Mouse (Mus musculus) frontal cortex, postnatal 10 days (tissue): ENCODE data around the gene Wwox.

Experiments used
- DNase-seq, 2 experiments: peaks; one replicate each; pipeline ENCODE4 v3.0.0; 2022; ENCODE audit warnings: low spot score in 2 of 2, mixed read lengths in 1 of 2

Wwox gene

DNA sequence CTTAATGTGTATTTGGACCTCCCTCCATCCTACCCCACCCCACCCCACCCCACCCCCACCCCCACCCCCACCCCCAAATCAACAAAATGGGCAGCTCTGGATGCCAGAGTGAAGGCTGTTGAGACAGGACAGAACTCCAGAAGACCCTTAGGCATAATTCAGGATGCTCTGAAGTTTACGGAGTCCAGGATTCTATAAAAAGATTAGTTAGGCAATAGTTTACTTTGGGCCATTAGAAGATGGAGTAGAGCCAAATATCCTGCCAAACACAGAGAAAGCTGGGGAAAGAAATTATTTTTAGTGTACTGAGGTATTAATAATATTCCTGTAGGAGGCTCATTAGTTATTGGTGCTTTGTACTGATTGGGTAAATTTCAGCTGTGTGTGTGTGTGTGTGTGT lies 523.0 kb downstream of the Wwox start:
- no peak for DNase-seq

DNA sequence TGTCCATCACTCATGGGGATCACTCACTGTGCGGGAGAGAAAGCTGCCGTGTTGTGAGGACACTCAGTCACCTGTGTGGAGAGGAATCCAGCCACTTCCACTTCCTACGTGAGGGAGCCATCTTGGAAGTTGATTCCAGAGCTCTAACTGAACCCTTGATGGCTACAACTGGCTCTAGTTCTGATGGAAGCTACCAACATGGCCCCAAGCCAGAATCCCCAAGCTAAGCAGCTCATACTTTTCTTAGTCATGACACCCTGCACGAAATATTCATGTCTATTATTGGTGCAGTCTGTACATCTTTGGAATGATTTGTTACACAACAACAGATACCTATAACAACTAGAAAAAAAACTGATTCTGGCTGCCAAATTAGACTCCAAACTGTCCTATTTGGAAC lies 523.8 kb downstream of the Wwox start:
- DNase-seq, result no peak

DNA sequence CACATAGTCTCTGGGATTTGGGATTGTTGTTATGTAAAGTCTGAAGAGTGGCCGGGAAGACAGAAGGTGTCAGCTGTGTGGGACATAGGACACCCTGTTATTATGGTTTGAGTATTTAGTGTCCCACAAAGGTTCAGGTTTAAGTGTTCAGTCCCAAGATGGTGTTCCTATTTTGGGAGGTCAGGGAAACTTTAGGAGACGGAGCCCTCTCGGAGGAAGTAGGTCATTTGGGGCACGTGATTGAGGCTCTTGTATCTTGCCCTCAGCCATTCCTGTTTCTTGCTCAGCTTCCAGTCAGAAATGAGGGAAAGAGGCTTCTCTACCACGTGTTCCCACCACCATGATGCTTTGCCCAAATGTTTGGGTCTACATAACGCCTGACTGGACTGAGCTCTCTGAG lies 524.8 kb downstream of the Wwox start:
- no peak for DNase-seq

DNA sequence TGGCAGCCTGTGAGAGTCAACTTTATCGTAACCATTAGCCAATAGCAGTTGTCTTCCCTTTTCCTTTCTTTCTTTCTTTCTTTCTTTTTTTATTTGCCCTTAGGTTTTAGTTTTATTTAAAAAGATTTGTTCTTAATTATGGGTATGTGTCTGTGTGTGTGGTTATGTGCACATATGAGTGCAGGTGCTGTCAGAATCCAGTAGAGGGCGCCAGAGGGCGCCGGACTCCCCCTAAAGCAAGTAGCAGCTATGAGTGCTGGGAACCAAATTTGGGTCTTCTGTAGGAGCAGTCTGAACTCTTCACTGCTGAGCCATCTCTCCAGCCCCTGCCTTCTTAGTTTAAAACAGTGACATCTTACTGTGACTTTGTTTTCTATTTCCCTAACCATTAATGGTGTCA lies 529.4 kb downstream of the Wwox start:
- DNase-seq, result no peak

DNA sequence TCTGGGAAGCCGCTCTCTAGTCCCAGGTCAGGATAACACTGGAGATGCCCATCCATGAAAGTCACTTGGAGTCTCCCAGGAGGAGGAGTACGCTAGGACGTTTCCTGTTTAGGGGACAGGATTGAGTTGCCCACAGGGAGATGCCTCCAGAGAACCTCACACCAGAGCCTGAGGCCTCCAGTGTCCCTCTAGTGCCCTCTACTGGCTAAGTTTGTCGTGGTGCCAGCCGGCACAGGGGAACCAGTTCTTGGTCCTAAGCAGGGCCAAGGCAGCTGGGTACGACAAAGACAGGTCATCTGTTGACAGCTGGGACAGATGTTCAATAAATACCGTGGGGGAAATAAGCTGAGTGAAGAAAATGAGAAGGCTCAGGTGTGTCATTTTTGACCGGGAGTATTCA lies 531.9 kb downstream of the Wwox start:
- peak; percentile 10 to 54 for DNase-seq

DNA sequence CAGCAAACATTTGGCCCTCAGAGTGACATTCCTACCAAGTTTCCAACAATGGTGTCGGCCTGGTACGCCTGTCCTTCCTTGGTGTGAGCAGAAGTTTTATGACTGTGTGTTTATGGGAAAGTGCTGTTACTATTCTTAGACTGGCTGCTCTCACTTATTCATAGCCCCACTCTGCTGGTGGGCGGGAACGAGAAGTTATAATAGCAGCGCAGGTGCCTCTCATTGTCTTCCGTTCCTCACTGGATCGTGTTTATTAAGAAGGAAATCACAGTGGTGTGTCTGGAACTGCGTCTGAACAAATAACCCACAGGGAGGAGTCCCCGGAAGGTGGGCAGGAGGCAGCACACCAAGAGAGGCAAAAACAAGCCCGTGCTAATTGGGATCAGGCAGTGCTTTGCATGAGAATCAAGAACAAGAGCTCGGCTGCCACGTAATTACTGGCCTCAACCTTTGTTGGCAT lies 533.6 kb downstream of the Wwox start:
- no peak for DNase-seq

DNA sequence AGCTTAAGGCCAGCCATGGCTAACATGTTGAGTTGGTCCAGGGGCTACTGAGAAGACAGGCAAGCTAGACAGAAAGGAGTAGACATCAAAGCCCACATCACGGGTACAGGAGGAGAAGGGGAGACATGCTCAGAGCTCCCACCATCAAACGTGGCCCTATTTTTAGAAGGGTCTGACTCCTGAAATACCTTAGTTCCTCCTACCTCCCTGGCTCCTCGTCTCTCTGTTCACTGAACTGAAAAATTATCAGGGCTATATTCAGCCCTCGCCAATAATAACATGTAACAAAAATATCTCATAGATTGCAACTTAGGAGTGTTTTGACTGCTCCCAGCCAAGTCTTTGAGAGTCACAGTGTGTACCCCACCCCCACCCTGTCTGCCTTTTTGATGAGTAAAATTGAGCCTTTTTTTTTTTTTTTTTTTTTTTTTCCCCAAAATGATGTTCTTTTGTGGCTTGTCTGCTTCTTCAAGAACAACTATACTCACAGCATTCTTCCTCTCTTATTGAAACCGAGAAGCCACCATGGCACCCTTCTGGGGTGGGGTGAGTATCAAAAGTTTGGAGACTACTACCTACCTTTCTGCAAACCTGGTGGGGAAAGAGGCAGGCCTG lies 535.0 kb downstream of the Wwox start:
- no peak for DNase-seq

DNA sequence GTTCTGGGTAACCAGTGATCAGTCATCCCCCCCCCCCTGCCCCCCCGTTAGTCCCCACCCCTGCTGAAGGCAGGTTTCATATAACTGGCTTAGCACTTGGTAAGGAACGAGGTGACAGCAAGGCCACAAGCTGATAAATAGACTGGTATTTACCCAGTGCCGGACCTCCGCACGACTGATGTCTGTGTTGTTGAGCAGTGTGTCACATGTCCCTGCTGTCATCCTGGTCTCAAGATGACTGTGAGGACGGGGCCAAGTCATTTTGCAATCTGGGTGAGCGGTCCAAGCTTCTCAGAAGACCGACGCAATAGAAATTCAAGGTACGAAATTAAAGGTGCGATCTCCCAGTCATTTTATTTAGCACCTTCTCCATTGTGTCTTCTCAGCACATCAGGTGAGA lies 538.3 kb downstream of the Wwox start:
- no peak for DNase-seq

DNA sequence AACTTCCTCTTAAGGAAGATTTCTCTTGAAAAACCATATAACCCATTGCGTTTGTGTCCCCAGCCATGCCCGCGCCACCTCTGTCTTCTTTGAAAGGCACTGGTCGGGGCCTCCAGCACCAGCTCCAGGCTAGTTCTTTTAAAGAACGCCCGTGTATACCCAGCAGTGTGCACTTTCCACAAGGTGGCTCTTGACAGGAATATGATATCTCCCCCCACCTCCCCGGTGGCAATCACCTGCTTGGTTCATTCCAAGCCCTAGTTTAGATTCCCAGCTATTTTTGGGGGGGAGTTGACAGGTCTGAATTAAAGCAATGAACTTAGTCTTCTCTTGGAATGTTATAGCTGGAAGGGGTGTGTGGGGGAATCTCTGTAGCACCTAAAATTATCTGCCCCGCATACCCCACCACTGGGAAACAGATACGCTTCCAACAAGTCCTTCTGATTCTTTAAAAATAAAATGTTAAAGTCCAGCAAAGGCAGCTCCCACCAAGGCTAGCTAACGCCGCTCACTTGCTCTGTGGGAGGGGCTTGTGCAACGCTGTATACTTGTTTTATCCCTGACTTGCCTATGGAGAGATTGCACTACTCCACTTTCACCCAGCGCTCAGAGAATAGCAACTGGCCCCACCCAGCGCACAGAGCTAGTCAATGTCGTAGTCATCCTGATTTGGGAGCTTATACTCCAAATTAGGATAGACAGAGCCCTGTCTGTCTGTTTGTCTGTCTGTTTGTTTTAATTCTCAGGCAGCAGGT lies 538.9 kb downstream of the Wwox start:
- DNase-seq, result no peak

DNA sequence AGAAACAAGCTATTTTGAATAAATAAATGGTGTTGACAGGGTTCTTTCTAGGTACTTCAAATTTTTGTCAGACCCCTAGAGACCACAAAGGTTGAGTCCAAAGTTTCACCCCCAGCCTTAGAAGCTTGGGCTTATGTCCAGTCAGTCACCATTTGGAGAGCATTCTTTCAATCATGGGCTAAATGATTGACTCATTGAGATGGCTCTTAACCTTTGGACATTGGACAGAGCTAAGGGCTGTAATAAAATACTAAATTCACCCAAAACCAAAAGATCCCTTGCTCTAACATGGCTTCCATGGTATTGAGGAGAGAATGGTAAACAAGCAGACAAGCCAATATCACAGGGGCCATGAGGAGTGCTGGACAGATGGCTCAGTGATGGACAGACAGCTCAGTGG lies 540.2 kb downstream of the Wwox start:
- no peak for DNase-seq

DNA sequence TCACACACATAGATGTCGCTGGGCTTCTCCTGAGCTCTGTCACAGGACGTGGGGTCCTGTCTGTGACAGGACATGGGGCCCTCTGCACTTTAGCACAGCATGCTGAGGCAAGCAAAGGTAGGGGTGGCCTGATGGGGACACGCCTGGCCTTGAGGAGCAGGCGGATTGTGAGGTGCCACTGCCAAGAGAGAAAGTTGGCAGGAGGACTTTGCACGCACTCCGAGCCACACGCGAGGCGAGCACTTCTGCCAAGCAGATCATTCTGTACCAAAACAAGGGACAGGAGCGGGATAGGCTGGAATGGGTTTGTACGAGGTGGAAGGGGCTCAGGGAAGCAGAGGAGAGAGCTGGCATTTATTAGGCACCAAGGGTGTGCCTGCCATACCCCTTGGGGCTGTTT lies 543.3 kb downstream of the Wwox start:
- no peak for DNase-seq

DNA sequence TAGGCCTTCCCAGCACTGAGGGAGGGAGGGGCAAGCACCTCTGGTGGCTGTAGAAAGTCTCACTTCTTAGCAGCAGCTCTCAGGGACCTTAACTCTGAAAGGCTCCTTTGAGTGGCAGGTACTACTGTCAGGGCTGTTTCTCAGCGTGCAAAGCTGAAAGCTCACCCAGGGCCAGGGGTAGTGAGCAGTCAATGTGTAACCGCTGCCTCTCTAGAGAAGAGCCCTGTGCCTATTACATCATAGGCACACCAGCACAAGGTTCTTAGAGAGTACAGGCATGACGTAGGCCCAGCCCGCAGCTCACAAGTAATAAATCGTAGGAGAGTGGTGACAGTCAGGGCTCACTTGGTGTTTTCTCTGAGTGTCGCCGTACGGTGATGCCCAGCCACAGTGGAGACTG lies 545.0 kb downstream of the Wwox start:
- DNase-seq, result no peak

DNA sequence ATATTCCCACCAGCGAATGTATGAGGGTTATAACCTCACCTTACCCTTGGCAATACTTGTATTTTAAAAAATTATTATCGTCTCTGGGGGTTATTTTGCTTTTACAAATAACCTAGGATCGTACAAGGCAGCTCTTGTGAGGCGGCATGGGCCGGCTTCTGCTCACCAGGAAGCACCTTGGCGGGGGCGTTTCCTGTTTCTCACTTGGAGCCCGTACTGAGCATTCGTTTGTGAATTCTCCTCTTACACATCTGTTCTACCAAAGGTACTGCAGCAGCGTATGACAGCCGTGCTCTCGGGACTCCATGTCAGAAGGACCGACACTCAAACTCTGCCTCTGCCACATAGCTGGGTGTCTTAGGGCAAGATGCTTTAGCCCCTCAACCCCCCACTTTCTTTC lies 546.5 kb downstream of the Wwox start:
- DNase-seq, result no peak

DNA sequence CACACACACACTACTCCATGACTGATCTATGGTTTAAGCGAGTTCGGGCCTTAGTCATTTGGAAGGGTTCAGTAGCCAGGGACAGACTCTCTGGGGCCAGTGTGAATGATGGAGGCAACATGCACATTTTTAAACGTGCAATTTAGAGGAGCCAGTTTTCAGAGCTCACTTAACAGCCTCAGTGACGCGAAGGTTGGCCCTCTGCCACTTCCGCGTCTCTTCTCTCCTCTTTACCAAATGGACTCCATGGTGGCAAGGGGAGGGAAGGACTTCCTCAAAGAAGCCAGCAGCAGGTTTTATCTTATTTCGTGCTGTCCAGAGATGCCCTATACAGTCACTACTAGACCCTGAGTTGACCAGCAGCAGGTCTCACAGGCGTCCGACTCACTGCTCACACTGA lies 547.5 kb downstream of the Wwox start:
- DNase-seq, result no peak

DNA sequence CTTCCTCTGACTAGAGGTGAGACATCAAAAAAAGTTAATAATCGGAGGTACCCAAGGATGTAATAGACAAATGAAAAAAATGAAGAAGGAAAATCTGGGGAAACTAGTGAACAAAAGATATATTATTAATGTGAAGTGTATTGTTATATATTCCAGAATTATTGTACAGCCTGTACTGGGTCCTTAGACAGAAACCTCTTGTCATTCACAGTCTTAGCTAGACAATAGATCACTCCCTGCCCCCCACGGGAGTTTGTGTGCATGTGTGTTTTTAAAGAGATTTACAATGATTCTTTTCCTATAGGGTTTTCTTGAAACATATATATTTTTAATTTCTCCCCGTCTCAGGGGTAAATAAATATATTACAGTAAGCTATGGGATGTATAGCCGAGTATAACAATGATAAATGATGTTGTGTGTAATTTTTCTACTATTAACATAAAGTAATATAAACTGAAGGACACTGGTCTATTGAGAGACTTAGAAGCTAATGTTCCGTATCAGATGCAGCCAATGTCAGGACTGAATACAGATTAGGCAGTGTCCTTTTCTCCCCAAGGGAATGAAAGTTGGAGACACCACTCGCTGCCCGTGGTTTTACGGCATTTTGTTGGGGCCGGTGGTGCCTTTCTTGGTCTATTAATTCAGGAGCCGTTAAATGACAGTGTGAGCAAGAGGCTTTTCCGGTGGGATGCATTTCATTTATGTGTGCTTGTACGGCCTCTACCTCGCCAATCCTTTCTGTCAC lies 551.6 kb downstream of the Wwox start:
- DNase-seq, result no peak

DNA sequence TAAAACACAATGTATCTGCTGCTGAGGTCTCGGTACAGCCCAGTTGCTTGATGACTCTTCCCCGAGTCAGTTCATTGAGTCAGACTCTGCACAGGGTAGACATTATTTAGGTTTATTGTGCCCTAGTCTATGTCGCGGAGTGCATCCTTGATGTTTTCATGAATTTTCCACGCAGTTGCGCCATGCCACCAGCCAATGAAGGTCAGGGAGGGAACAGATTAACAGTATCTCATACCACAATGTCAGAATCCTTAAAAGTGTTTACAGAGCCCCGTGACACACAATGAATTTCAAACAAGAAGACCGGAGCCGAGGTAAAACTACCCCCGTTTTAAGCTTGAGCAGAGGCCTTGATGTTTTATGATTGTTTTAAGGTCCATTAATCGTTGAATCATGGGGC lies 561.3 kb downstream of the Wwox start:
- DNase-seq, result no peak

DNA sequence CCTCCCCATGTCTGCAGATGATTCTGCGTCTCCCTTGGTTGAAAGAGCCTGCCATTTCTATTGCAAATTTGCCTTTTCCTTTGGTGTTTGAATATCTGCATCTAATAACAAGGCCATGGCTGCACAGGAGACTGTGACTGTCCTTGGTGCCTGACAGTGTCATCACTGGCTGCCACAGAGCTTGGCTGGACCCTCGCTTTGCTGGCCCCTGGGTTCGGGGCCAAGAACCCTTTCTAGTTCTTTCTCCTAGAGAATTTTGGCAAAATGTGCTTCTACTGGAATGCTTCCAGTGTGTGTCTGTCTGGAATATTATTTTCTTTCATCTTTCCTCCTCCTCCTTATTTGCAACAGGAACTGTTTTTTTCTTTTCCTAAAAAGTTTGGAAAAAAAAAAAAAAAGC lies 565.6 kb downstream of the Wwox start:
- DNase-seq, result no peak

DNA sequence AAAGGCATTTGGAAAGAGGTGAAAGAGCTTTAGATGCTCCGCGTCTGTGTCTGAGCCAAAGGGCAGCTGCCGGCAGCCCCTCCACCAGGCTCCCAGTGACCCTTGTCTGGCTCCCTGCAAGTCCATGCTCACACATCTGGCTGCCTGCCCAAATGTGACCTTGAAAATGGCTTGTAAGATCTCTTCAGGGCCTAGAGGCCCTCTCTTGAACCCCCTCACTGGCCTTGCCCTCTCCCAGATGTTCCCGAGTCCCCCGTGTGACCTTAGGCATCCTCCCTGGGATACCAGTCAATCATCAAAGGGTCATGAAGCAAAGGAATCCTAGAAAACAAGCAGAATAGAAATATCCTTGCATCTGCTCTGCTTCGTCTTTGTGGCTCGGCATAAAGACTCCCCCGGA lies 567.1 kb downstream of the Wwox start:
- peak in 1 of 2 experiments; percentile 9 for DNase-seq

DNA sequence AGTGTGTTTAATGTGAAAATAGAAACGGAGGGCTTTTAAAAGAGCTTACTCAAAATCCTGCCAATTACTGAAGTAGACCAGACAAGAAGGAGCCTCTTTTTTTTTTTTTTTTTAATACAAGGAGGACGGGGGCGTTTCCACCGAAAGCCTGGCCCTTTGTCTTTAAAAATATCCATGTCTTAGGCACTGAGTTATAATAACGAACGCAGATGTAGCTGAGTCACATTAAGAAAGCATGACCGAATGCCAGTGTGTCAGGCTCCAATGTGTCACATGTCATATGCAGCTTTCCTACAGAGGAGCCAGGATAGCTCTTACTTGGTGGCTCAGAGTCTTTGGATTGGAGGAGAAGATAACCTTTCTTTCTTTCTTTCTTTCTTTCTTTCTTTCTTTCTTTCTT lies 567.8 kb downstream of the Wwox start:
- DNase-seq, result no peak

DNA sequence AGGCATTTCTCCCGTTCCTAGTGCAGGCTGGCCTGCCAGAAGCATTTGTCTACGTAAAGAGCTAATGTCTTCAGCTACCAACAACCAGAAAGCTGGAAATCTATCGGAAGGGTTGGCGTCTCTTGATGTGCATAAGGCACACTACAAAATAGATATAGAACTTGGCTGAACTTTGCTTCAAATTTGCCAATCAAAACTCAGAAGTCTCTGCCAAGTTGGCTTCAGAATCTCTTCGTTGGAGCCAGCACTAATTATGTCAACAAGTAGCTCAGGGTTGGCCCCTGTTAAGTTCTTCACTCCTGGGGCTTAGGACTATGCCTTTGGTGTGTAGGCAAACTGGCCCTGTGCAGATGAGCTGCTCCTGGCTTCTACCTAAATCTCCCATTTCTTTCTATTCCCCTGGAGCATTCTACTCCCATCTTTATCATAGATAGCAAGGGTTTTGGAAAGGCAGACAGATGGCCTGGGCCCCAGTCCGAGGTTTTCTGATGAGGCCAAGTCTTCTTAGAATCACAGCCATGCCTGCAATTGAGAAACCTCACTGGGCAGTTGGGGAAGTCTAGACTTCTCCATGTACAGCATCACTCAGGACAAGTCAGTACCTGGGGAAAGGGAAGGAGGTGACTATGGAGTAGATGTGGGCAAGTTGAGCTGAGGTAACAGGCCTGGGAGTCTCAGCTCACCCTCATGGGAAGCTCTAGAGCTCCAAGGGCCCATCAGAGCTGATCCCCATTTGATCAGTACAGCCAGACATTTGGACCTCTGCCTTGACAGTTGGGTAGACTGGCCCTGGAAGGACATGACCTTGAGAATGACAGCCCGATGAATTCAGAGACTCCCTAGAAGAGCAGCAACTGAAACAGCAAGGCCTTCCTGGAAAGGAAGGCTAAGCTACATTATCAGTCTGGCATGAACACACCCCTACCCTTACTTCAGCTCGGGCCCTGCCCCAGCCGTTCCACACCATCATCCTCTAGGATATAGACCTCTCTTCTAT lies 569.5 kb downstream of the Wwox start:
- no peak for DNase-seq

DNA sequence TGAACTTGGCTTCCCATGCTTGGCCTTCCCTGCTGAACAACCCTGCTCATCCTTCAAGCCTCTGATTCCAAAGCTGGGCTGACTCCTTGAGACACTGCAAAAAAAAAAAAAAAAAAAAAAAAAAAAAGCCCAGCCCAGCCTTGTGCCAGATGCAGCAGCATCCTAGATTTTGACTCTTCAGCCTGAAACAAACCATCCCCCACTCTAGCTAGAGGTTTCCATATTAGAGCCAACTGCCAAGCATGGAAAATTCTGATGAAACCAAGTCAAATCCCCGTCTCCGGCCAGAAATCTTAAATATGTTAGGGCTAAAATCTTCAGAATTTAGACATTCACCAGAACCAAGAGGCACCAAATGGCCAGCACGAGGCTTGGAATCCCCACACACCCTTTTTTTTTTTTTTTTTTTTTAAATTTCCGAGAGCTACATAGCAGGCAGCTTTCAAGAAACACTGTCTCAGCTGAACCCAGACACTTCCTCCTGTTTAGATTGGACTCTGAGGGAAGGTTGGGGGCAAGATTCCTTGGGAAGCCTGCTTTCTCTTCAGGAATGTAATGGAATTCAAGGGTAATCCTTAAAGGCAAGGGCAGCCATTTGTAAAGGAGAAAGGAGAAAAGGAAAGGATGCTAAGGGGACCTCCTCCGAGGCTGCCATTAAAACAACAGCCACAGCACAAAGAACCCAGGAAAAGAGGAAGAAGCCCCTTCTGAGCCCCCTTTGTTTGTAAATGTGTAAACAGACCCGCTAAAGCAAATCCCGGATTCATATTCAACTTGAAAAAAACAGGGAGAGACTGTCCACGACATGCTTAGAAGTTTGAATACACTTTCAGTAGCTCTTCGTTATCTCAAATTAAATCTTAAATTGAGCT lies 570.7 kb downstream of the Wwox start:
- no peak for DNase-seq
